Mouse (Mus musculus): ENCODE measurements around the gene Ormdl3.

Ormdl3 gene

DNA sequence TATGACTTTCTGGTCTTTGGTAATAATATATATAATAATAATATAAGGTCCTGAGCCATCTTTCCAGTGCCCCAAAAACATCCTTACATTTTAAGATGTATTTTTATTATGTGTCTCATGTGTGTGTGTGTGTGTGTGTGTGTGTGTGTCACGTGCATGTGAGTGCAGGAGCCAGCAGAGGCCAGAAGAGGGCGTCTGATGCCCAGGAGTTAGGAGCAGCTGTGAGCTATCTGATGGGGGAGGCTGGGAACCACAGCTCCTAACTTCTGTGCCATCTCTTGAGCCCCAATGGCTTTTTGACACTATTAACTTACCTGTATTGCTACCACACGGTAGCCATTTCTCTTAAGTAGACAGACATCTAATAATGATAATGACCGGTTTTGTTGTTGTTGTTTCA, 33.2 kb downstream of the Ormdl3 start:
- no peak for DNase-seq (ENCODE audit: low read depth in 2 of 2, low spot score in 2 of 2)

DNA sequence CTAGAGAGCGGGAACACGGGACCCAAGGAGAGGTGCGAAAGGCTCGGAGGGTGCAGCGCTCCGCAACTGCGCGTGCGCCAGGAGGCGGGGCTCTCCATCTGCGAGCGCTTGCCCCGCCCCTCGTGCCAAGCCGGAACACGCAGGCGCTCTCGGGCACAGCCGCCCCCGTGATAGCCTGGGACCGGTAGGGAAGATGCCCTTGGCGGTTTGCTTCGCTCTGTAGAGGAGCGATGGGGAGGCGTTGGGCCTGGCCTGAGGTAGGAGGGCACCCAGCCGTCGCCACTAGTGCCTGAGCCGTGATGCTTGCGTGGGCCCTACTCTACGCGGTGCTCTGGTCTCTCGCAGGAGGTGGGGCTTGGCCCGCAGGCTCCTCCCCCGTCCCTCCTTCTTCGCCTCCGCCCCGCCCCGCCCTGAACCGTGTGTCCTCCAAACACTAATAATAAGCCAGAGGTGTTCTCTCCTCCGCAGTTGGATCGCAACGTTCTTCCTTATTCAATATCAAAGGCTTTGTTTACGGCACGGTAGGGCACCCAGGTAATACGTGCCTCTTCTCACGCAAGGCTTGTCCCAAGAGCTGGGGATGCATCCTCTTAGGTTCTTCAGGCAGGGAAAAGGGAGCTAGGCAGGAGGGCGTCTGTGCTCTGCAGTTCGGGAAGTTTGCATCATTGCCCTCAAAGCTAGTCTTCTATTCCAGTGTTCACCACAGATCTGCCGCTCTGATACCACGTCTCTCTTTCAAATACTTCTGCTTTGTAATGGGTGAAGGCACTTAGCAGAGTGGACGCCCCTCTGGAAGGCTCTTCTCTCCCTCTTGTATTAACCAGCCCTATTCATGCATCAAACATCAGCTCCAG, 36.0 kb downstream of the Ormdl3 start, which contains the start of gene Zpbp2:
TSS of gene Zpbp2 (plus strand) at position 123 of the 854 bp plus-strand sequence.
- DNase-seq (ENCODE audit: low read depth in 2 of 2, low spot score in 2 of 2) = peak; percentile 91 to 95

DNA sequence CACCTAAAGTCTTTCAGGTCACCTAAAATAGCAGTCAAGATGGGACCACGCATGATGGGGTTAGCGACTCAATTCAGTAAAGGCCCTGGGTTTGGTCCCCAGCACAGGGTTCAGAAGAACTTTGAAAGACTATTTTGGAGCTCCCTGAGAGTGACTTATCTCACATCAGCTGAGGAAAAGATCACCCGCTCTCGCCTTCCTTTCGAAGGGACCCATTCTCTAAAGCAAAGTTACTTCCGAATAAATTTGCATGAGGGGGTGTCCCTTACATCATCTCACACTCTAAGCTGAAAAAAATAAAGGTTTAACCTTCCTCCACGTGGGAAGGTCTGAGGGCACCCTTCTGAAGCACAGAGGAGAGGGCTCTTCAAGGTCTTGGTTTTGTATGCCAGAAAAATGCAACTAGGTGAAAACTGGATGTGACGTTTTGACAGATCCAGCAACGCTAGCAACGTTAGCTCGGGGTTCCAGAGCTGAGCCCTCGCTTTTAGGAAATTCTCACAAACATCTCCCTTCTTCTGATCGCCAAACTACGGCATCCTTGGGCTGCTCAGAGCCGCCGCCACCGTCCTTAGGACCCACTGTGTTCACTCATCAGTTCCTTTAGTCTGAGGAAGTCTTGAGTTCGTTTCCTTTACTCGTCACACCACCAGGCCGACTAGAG, 36.7 kb downstream of the Ormdl3 start:
- peak; percentile 53 to 66 for DNase-seq (ENCODE audit: low read depth in 2 of 2, low spot score in 2 of 2)

DNA sequence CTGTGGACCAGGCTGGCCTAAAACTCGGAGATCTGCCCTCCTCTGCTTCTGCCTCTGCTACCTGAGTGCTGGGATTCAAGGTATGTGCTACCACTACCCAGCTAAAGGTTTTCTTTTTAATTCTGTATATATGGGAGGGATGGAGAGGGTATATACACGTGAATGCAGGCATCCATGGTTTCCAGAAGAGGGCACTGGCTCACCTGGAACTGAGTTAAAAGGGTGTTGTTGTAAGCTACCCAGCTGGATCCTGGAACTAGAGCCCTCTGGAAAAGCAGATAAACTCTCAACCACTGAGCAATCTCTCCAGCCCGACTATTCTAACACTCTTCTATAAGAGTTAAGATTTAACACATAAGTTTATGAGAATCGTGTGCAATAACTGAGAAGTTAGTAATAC, 37.8 kb downstream of the Ormdl3 start:
- no peak for DNase-seq (ENCODE audit: low read depth in 2 of 2, low spot score in 2 of 2)

GRCm38 (mm10) chr11:98547308-98547693, 39.9 kb downstream of the Ormdl3 start:
- DNase-seq (ENCODE audit: low read depth in 2 of 2, low spot score in 2 of 2) = no peak

- DNase-seq (ENCODE audit: low read depth in 2 of 2, low spot score in 2 of 2) = peak; percentile 11 to 35
These were observed 40.5 kb downstream of the Ormdl3 start for GRCm38 (mm10) chr11:98546529-98547307.

DNA sequence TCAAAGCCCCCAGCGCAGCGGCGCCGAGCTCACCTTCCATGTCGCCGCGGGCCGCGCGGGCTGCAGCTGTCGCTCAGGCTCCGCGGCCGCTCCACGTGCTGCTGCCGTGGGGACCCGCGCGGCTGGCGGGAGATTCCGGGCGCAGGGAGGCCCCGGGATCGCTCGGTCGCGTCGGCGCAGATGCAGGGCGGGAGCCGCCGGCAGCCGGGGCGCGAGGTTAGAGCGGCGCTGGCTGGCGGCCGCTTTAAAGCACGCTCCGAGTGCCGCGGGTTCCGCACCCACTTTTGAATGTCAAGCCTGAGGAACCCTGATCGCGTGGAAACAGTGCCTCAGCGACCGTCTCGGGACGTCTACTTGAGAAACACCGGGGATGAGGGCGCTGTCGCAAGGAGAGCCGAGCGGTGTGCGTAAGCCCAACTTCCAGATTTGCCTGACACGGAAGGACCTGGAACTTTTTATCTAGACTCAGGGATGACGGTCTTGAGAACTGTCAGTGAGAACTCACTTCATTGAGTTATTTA, 41.4 kb downstream of the Ormdl3 start, which contains the start of gene Ikzf3:
TSS of gene Ikzf3 (minus strand) at position 321 of the 521 bp plus-strand sequence.
- peak; percentile 59 to 62 for DNase-seq (ENCODE audit: low read depth in 2 of 2, low spot score in 2 of 2)

DNA sequence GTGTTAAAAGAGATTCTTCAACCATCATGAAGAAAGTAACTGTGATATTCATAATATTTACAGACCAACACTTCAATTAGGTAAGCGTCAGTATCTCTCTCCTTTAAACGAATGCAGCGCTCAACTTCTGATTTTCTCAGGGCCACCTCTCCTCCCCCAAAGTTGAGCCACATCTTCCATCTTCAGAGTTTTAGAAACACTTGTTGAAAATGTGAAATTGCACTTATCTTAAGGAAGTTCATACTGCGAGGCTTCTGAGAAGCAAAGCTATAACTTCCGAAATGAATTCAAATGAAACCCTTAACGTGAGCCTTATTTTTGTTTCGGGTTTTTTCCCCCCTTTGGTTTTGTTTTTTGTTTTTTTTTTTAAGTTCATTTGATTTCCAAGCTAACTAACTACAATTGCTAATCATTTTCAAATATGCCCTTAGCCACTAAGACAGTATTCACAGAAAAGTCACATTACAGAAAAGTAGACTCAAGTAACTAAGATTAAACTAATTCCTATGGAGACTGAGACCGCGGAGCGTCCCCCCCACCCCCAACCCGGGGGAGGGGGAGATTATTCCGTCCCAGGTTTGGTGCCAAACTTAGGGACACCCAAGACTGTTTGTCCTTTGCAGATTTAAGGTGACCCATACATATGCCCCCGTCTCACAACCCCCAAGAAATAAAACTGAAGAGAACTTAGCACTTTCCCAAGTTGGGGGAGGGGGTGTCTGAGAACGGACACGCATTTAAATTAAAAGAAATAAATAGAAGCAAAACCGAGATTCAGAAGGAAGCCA, 42.1 kb downstream of the Ormdl3 start:
- no peak for DNase-seq (ENCODE audit: low read depth in 2 of 2, low spot score in 2 of 2)

GRCm38 (mm10) chr11:98543414-98543813, 43.8 kb downstream of the Ormdl3 start:
- no peak for DNase-seq (ENCODE audit: low read depth in 2 of 2, low spot score in 2 of 2)

GRCm38 (mm10) chr11:98542553-98542952, 44.6 kb downstream of the Ormdl3 start:
- no peak for DNase-seq (ENCODE audit: low read depth in 2 of 2, low spot score in 2 of 2)

DNA sequence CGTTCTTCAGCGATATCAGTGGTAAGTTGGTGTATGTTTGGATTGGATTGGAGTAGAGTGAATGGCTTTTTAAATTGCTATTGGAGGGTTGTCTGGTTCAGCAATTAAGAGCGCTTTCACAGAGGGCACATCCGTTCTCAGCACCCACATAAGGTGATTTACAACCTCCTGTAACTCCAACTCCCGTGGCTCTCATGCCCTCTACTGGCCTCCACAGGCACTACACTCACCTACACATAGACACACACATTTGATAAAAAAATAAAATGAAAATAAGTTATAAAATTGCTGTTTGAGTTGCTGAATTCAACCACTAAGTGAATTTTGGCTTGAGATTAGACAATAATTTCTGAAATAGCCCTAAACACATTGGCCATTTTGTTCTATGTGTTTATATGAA, 46.8 kb downstream of the Ormdl3 start:
- peak; percentile 27 to 42 for DNase-seq (ENCODE audit: low read depth in 2 of 2, low spot score in 2 of 2)

- no peak for DNase-seq (ENCODE audit: low read depth in 2 of 2, low spot score in 2 of 2)
These were observed 49.6 kb downstream of the Ormdl3 start for GRCm38 (mm10) chr11:98537480-98538034.
